Mouse (Mus musculus) kidney, embryonic 15.5 days (tissue): ENCODE measurements around the gene AC131692.1. TPM values are rescaled to one million over a fixed set of nuclear protein-coding genes. Genes with fewer than 3 reads are reported as not detected.

ENCODE experiments used
- ATAC-seq: fragments of 200-750 bp; cut with Nextera tagmentation; replicated peaks from 2 replicates; pipeline ENCODE4 v1.8.0; 2017; ENCODE audit warnings: moderate TSS enrichment; ENCODE audit not compliant: low FRiP score
- H3K27ac ChIP-seq: fragments of 300-500 bp; sonication (generic); 2 replicates; pipeline ENCODE4 v1.5.1; 2015; ENCODE audit warnings: mild to moderate bottlenecking, inconsistent platforms
- H3K27me3 ChIP-seq: fragments of 300-500 bp; sonication (generic); 2 replicates; pipeline ENCODE4 v1.6.1; 2015; ENCODE audit warnings: inconsistent platforms
- H3K36me3 ChIP-seq: fragments of 300-500 bp; sonication (generic); 2 replicates; pipeline ENCODE4 v1.6.1; 2015; ENCODE audit warnings: inconsistent platforms
- H3K4me1 ChIP-seq: fragments of 300-500 bp; sonication (generic); 2 replicates; pipeline ENCODE4 v1.6.1; 2015; ENCODE audit warnings: inconsistent platforms
- H3K4me2 ChIP-seq: fragments of 300-500 bp; sonication (generic); 2 replicates; pipeline ENCODE4 v1.6.1; 2015; ENCODE audit warnings: moderate library complexity, mild to moderate bottlenecking, inconsistent platforms
- H3K4me3 ChIP-seq: fragments of 300-500 bp; sonication (generic); replicated peaks from 2 replicates; pipeline ENCODE4 v1.5.1; 2015; ENCODE audit warnings: mild to moderate bottlenecking, inconsistent platforms
- H3K9ac ChIP-seq: fragments of 300-500 bp; sonication (generic); 2 replicates; pipeline ENCODE4 v1.6.1; 2015; ENCODE audit warnings: mild to moderate bottlenecking, inconsistent platforms
- H3K9me3 ChIP-seq: fragments of 300-500 bp; sonication (generic); replicated peaks from 2 replicates; pipeline ENCODE4 v1.6.1; 2016; ENCODE audit warnings: inconsistent platforms
- WGBS: fragments of 180-500 bp; shearing (Covaris S2); methylation state at CpG from one replicate; pipeline ENCODE4 v1.1.7; 2015; ENCODE audit warnings: mixed read lengths; 5-methylcytosine and 5-hydroxymethylcytosine counted together
- polyA plus RNA-seq: library from polyadenylated mRNA; unstranded; fragments of >200 nt; fragmentation: Nextera tagmentation; extraction: Ambion mirVana; gene quantifications from 2 replicates; pipeline ENCODE4 v1.2.1, GENCODE M21; 2015

The AC131692.1 gene
- polyA plus RNA-seq, 1 experiment from 2014 or later = 0.34 TPM

- no peak overlapping the region for H3K4me2 ChIP-seq
- ATAC-seq = no peak
- H3K4me3 ChIP-seq = no peak overlapping the region
- H3K4me1 ChIP-seq = peaks cover 40% of the 10 kb centered on the region
- WGBS = 90% methylated on average over 31 of the region's 31 CpGs
- no peak overlapping the region for H3K9ac ChIP-seq
- H3K9me3 ChIP-seq = no peaks in the 10 kb centered on the region
- no peaks in the 10 kb centered on the region for H3K27me3 ChIP-seq
- no peak overlapping the region for H3K27ac ChIP-seq
- H3K36me3 ChIP-seq = peaks cover 60% of the 10 kb centered on the region
These were observed 23.5 kb upstream of the AC131692.1 start for GRCm38 (mm10) chr19:6070571-6071250.

- Histone ChIP-seq H3K4me1 (peaks cover 40% of the 10 kb centered on the region), H3K9ac (no peak overlapping the region), H3K27me3 (no peaks in the 10 kb centered on the region), H3K27ac (no peak overlapping the region), H3K4me2 (no peak overlapping the region), H3K9me3 (no peaks in the 10 kb centered on the region), H3K36me3 (peaks cover 60% of the 10 kb centered on the region), H3K4me3 (no peak overlapping the region)
- ATAC-seq = no peak
- WGBS = 93% methylated on average over 19 of the region's 19 CpGs
These were observed 23.0 kb upstream of the AC131692.1 start for GRCm38 (mm10) chr19:6071261-6071660.

- no peaks in the 10 kb centered on the region for H3K9me3 ChIP-seq
- H3K4me2 ChIP-seq = no peak overlapping the region
- H3K9ac ChIP-seq = no peak overlapping the region
- no peak for ATAC-seq
- WGBS = 87% methylated on average over 5 of the region's 5 CpGs
- peaks cover 30% of the 10 kb centered on the region for H3K4me1 ChIP-seq
- H3K27ac ChIP-seq = no peak overlapping the region
- H3K4me3 ChIP-seq = no peak overlapping the region
- no peaks in the 10 kb centered on the region for H3K27me3 ChIP-seq
- H3K36me3 ChIP-seq = peaks cover 56% of the 10 kb centered on the region
These were observed 20.3 kb upstream of the AC131692.1 start for GRCm38 (mm10) chr19:6073889-6074288.

GRCm38 (mm10) chr19:6076564-6077393 is 17.4 kb upstream of the AC131692.1 start, which contains the start of gene Vps51:
Vps51 (minus strand) TSS chr19:6077231.
- no peaks in the 10 kb centered on the region for H3K27me3 ChIP-seq
- H3K4me2 ChIP-seq = peak within 1 kb of the TSS; percentile 92
- H3K9me3 ChIP-seq = no peaks in the 10 kb centered on the region
- peak; percentile 80 for ATAC-seq
- under 1% methylated on average over 33 of the region's 33 CpGs for WGBS
- H3K36me3 ChIP-seq = peaks cover 53% of the 10 kb centered on the region
- peak within 1 kb of the TSS; percentile 92 for H3K27ac ChIP-seq
- H3K4me1 ChIP-seq = peaks cover 30% of the 10 kb centered on the region
- peak within 1 kb of the TSS; percentile 94 for H3K4me3 ChIP-seq
- peak within 1 kb of the TSS; percentile 80 for H3K9ac ChIP-seq

GRCm38 (mm10) chr19:6079983-6080480 is 14.2 kb upstream of the AC131692.1 start, which contains the start of gene Tmem262:
Tmem262 (plus strand) TSS chr19:6080033.
- WGBS = 92% methylated on average over 12 of the region's 12 CpGs
- Histone ChIP-seq H3K4me2 (no peak within 1 kb of the TSS), H3K9ac (no peak within 1 kb of the TSS), H3K4me3 (no peak within 1 kb of the TSS), H3K27me3 (no peaks in the 10 kb centered on the region), H3K4me1 (peaks cover 39% of the 10 kb centered on the region), H3K27ac (no peak within 1 kb of the TSS), H3K36me3 (peaks cover 47% of the 10 kb centered on the region), H3K9me3 (no peaks in the 10 kb centered on the region)
- ATAC-seq = no peak

GRCm38 (mm10) chr19:6082156-6082555 is 12.1 kb upstream of the AC131692.1 start, which contains the start of gene Gm28374:
Gm28374 (minus strand) TSS chr19:6082256.
- no peak within 1 kb of the TSS for H3K27ac ChIP-seq
- WGBS = 90% methylated on average over 9 of the region's 9 CpGs
- H3K9ac ChIP-seq = no peak within 1 kb of the TSS
- no peak within 1 kb of the TSS for H3K4me2 ChIP-seq
- no peak for ATAC-seq
- H3K9me3 ChIP-seq = no peaks in the 10 kb centered on the region
- H3K4me3 ChIP-seq = peak within 1 kb of the TSS; percentile 64; the same call in 1 of the 2 replicates
- H3K27me3 ChIP-seq = no peaks in the 10 kb centered on the region
- peaks cover 53% of the 10 kb centered on the region for H3K36me3 ChIP-seq
- H3K4me1 ChIP-seq = peaks cover 32% of the 10 kb centered on the region

GRCm38 (mm10) chr19:6084478-6085248 is 9.6 kb upstream of the AC131692.1 start, which contains the start of the genes Zfpl1 and Cdca5:
Zfpl1 (minus strand) TSS chr19:6084956.
Cdca5 (plus strand) TSS chr19:6084983.
- Histone ChIP-seq H3K4me2 (peak within 1 kb of the TSS; percentile 80), H3K4me1 (peaks cover 23% of the 10 kb centered on the region), H3K9me3 (no peaks in the 10 kb centered on the region), H3K36me3 (peaks cover 73% of the 10 kb centered on the region), H3K27ac (peak within 1 kb of the TSS; percentile 72), H3K27me3 (no peaks in the 10 kb centered on the region), H3K4me3 (peak within 1 kb of the TSS; percentile 64), H3K9ac (peak within 1 kb of the TSS; percentile 67)
- ATAC-seq = peak; percentile 89
- WGBS = under 1% methylated on average over 58 of the region's 58 CpGs

GRCm38 (mm10) chr19:6085417-6085879 is 8.8 kb upstream of the AC131692.1 start:
- peak overlapping the region; percentile 64 for H3K4me3 ChIP-seq
- under 1% methylated on average over 17 of the region's 17 CpGs for WGBS
- H3K27me3 ChIP-seq = no peaks in the 10 kb centered on the region
- peaks cover 23% of the 10 kb centered on the region for H3K4me1 ChIP-seq
- peak overlapping the region; percentile 67 for H3K9ac ChIP-seq
- peak; percentile 81 for ATAC-seq
- H3K4me2 ChIP-seq = peak overlapping the region; percentile 80
- peak overlapping the region; percentile 72 for H3K27ac ChIP-seq
- no peaks in the 10 kb centered on the region for H3K9me3 ChIP-seq
- peaks cover 73% of the 10 kb centered on the region for H3K36me3 ChIP-seq

- H3K4me2 ChIP-seq = no peak overlapping the region
- WGBS = 91% methylated on average over 13 of the region's 13 CpGs
- H3K27ac ChIP-seq = no peak overlapping the region
- no peaks in the 10 kb centered on the region for H3K27me3 ChIP-seq
- peaks cover 15% of the 10 kb centered on the region for H3K4me1 ChIP-seq
- H3K4me3 ChIP-seq = no peak overlapping the region
- peaks cover 77% of the 10 kb centered on the region for H3K36me3 ChIP-seq
- H3K9ac ChIP-seq = no peak overlapping the region
- H3K9me3 ChIP-seq = no peaks in the 10 kb centered on the region
- ATAC-seq = no peak
These were observed 5.4 kb upstream of the AC131692.1 start for GRCm38 (mm10) chr19:6088841-6089240.

GRCm38 (mm10) chr19:6097847-6098246 is 3.6 kb downstream of the AC131692.1 start:
- H3K27ac ChIP-seq = no peak overlapping the region
- H3K9me3 ChIP-seq = no peaks in the 10 kb centered on the region
- WGBS = 86% methylated on average over 3 of the region's 3 CpGs
- no peak overlapping the region for H3K9ac ChIP-seq
- H3K4me2 ChIP-seq = no peak overlapping the region
- H3K4me3 ChIP-seq = no peak overlapping the region
- ATAC-seq = no peak
- no peaks in the 10 kb centered on the region for H3K27me3 ChIP-seq
- no peaks in the 10 kb centered on the region for H3K4me1 ChIP-seq
- H3K36me3 ChIP-seq = peaks cover 60% of the 10 kb centered on the region

- WGBS = 56% methylated on average over 6 of the region's 6 CpGs
- Histone ChIP-seq H3K27me3 (no peaks in the 10 kb centered on the region), H3K4me1 (no peaks in the 10 kb centered on the region), H3K36me3 (peaks cover 29% of the 10 kb centered on the region), H3K9ac (no peak overlapping the region), H3K4me2 (no peak overlapping the region), H3K9me3 (no peaks in the 10 kb centered on the region), H3K27ac (no peak overlapping the region), H3K4me3 (no peak overlapping the region)
- ATAC-seq = no peak
These were observed 7.0 kb downstream of the AC131692.1 start for GRCm38 (mm10) chr19:6101186-6101585.
